Mouse (Mus musculus): Measurements from ENCODE around the gene Hpcal4.

Hpcal4 gene

GRCm38 (mm10) chr4:123202094-123202420 is 19.0 kb downstream of the Hpcal4 start:
- no peak for DNase-seq

GRCm38 (mm10) chr4:123207337-123207736 is 24.3 kb downstream of the Hpcal4 start:
- no peak for DNase-seq

DNA sequence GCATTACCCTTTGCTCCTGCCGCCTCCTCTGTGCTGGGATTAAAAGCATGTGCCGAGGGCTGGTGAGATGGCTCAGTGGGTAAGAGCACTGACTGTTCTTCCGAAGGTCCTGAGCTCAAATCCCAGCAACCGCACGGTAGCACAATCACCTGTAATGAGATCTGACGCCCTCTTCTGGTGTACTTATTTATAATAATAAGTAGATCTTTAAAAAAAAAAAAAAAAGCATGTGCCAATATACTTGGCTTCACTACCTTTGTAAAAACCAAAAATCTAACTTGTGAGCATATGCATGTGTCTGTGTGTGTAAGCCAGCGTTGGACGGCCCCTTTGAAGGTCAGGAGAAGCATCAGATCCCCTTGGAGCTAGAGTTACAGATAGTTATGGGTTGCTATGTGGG is 28.0 kb downstream of the Hpcal4 start:
- DNase-seq = no peak

- no peak for DNase-seq
Measured at GRCm38 (mm10) chr4:123211453-123211852, 28.4 kb downstream of the Hpcal4 start.

DNA sequence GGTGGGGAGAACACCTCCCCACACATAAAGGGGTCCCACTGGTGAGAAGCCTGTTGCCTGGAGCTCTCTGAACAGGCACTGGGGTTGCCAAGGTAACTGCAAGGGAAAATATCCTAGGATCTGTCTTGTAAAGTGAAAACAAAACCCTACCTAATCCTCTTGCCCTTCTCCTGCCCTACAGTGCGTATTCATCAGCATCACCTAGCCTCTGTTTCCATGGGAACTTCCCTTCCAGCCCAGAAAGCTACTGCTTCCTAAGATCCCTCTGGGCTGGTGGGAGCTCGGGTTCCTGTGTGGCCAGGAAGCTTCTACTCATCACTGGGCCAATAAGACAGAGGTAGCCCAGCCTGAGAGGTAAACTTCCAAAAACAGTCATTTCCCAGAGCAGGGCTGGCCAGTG is 29.3 kb downstream of the Hpcal4 start:
- DNase-seq = no peak

DNA sequence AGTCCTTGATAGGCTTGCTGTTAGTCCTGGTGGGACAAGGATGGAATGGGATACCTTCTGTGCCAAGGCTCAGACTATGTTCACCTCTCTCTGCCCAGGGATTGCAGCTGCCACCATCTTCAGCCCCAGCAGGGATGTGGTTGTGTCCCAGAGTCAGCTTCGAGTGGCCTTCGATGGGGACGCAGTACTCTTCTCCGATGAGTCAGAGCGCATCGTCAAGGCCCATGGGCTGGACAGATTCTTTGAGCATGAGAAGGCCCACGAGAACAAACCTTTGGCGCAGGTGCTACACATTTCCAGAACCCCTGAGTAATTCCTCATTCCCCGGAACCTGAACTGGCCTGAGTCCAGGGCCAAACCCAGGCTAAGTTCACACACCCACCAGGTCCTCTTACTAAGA is 30.9 kb downstream of the Hpcal4 start:
- DNase-seq = no peak

DNA sequence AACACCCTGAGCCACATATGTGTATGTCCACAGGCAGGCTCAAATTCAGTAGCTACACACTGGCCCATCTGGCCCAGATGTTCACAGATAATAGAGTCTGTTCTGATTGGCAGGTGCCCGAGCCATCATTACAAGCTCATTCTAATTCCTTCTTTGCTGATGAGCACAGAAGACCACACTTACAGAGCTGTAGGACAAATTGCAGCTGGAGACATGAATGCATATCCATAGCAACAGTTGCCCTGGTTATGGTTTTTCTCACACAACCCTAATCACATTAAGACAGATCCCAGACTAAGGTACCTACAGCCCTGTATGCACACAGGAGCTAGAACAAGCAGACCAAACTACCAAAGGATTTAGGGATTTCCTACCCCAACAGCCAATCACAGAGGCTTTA is 32.3 kb downstream of the Hpcal4 start:
- DNase-seq = peak; percentile 29

DNA sequence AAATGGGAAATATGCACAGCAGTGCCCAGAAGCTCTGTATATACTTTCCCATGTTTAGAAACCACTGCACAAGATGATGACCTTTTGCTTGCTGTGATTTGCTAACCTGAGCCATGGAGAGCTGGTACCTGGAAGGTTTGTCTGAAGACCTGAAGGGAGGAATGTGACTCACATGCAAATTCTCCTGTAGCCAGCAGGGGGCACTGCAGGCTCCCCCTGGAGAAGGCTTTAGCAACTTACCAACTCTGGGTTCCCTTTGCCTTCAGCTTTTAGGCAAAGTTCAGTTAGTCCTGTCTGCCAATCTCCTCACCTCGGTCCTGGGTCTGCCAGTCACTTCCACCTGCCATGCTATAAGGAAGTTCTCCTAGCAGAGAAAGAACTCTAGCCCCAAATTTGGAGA is 33.8 kb downstream of the Hpcal4 start:
- DNase-seq = peak; percentile 67

GRCm38 (mm10) chr4:123219720-123220357 is 36.8 kb downstream of the Hpcal4 start:
- peak; percentile 80 for DNase-seq

GRCm38 (mm10) chr4:123220637-123221036 is 37.6 kb downstream of the Hpcal4 start:
- no peak for DNase-seq

DNA sequence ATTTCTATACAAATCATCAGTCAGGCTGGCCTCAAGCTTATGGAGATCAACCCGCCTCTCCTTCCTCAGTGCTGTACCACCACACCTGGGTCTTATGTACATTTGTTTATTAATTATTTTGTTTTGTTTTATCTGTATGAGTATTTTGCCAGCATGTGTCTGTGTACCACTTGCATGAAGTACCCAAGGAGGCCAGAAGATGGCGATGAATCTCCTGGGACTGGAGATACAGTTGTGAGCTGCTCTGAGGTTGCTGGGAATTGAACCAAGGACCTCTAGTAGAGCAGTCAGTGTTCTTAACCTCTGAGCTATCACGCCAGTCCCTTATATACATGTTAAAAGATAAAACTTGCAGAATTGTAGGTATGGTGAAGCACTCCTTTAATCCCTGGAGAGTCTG is 40.3 kb downstream of the Hpcal4 start:
- DNase-seq = peak; percentile 57

DNA sequence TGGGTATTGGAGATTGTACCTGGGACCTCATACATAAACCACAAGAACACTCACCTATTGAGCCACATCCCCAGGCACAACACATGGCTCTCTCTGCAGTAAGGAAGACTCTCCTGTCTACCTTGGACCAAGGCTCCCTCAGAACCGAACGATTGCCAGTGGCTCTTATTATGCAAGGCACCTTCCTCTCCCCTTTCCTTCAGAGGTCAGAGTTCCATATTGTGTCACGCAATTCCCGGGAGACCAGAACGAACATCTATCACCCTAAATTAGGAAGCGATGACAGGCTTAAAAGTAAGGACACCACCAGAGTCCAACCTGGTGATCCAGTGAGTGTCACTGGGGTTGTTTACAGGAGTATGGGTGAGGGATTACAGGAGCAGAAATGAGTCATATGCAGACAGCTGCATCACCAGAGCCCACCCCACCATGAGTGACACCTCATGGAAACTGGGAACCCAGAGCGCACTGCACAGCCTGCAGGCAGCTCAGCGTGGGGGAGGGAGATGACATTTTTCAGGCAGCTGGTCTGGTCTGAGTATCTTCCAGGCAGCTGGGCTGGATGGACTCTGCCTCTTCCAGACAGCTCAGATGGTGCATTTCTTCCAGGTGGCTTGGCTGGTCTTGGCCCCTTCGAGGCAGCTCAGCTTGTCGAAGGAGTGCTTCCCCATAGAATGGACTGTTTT is 42.8 kb downstream of the Hpcal4 start:
- DNase-seq = peak; percentile 79

- peak; percentile 75 for DNase-seq
Measured at GRCm38 (mm10) chr4:123227707-123228106, 44.7 kb downstream of the Hpcal4 start.

DNA sequence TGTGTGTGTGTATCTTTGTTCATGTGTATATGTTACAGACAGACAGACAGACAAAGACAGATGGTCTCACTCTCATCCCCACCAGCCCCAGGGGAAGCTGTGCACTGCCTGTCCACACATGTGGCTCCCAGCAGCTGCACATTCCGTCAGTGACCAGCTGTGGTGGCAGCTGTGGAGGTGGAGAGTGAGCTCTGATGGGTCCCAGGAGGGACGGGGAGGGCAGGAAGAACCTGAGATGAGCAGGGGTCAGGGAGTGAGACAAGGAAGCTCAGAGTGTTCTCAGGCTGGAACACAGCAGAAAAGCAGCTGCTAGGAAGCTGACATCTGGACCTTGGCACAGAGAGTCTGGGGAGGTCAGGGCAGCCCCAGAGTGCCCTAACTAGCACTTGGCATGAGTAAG is 45.2 kb downstream of the Hpcal4 start:
- DNase-seq = peak; percentile 43

- no peak for DNase-seq
Measured at GRCm38 (mm10) chr4:123229166-123229565, 46.1 kb downstream of the Hpcal4 start.

DNA sequence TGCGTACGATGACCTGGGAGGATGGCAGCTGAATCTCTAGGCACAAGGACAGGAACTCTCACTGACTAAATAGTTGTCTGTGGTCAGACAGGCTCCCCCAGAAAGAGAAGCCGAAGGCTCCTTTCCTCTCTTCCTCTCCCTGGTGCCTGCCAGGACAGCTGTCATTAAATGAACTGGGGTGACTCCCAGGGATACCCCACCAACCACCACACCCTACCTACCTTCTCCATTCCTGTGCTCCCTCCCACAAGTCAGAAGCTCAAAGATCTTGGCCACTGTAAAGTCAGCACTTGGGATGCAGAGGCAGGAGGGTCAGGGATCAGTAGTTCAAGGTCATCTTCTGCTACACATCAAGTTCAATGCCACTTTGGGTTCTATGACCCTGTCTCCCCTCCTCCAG is 49.8 kb downstream of the Hpcal4 start:
- no peak for DNase-seq

GRCm38 (mm10) chr4:123233492-123234084 is 50.6 kb downstream of the Hpcal4 start, which contains the start of gene Heyl:
Heyl (plus strand) TSS chr4:123233556.
- DNase-seq = peak; percentile 84

DNA sequence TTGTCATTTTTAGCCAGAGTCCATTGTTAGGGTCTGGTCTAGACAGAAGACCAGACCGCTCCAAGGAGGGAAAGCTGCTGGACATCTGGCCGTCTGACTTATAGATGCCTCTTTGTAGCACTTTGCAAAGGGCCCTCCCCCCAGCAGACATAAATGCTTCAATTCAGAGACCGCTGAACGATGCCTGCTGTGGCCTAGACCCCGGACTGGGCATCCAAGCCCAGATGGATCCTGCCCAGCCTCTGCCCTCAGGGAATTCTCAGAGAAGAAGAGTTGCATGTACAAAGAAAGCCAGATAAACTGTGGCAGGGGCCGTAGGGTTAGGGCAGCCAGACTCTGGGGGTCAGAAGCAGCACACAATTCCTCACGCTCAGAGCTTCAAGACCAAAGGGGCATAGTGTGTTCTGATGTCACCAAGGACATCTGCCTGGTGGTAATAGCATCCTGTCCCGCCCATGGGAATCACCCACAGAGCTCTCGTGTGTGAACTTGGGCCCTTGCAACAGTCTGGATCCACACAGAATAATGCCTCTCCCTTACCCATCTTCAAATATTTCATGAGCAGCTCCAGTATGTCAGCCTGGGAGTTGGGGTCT is 52.9 kb downstream of the Hpcal4 start:
- no peak for DNase-seq

GRCm38 (mm10) chr4:123236431-123237031 is 53.5 kb downstream of the Hpcal4 start:
- no peak for DNase-seq

DNA sequence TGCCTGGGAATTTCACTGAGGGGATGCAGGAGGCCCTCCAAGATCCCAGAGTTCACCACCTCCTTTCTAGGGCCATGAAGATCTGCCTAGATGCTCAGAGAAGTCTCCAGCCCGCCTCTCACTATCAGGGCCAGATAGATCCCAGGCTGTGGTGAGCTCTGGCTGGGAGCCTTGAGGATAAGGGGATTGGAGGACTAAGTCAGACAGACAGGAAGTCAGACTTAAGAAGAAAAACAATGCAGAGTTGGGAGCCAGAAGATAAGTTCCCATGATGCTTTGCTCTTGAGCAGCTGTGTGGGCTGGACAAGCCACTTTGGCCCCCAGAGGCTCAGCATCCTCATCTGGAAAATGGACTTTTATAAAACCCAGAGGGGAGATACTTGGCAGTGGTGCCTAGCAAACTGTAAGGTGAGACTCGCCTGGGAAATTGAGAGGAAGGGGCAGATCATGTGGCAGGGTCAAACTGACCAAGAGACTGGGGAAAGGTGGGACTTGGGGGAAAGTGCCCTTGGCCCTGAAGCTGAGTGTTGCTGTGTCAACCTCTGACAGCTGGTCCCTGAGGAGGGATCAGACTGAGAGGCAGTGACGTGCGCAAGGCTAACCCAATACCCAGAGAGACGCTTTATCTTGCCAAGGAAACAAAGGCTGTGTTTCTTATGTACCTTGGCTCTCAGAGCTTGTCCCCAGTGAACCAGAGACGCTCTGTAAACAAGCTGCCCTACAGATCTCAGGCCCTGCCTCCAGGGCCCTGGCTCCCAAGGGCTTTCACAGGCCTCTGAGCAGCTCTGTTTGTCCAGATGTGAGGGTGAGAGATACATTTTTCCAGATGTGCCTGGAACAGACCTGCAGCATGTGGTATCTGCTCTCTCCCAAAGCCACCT is 54.6 kb downstream of the Hpcal4 start:
- no peak for DNase-seq

- DNase-seq = peak; percentile 92
Measured at GRCm38 (mm10) chr4:123239361-123240203, 56.6 kb downstream of the Hpcal4 start.

All from retina, postnatal 1 day (tissue).